Mouse (Mus musculus): ENCODE measurements around the gene H2-M10.6. TPM values are rescaled to one million over a fixed set of nuclear protein-coding genes. Genes with fewer than 3 reads are reported as not detected.

H2-M10.6 gene
- total and polyA plus RNA-seq, 3 experiments: not detected

DNA sequence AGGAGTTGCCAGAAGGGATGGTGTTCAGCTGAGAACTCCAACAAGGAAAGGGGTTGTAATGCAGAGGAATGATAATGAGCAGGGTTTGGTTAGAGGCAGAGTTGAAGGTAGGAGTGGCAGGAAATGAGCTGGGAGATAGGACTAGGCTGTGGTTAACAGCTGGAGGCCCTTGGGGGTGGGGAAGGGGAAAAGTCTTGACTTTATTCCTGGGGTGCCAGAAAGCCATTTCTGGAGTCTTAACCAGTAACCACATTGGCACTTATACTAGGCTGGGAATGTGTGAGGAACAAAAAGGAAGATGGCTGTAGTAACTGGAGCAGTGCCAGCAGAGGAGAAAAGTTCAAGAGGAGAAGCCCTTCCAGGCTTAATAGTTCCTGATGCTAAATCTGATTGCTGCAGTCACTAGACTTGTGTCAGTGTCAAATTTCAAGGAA lies 32.3 kb downstream of the H2-M10.6 start:
- Histone ChIP-seq H3K27ac (ENCODE audit: control insufficient read depth, low read depth, low read length) (peak overlapping the region; percentile 56), H3K9ac (ENCODE audit: control insufficient read depth, low read depth, low read length, poor library complexity, severe bottlenecking) (no peak overlapping the region)

DNA sequence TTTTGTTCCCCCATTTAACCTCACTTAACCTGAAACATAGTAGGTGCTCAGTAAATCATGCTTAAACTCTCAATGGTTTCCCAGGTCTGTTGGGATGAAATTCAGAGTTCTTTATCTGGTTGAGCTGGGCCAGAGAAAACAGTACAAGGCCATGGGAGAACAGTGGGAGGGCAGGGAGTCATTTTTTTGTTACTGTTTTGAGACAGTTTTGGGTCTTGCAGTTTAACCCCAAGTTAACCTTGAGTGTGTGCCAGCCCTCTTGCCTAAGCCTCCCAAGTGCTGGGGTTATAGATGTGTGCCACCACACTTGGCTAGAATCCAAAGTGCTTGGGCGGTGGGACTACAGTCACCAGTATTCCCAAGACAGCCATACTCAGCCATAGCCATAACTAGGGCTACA lies 32.8 kb downstream of the H2-M10.6 start:
- peak overlapping the region; percentile 56 for H3K27ac ChIP-seq (ENCODE audit: control insufficient read depth, low read depth, low read length)
- H3K27me3 ChIP-seq (ENCODE audit: control insufficient read depth in 1 of 2, insufficient read depth in 2 of 2, low read length in 2 of 2): no peaks in the 10 kb centered on the region
- no peak for DNase-seq (ENCODE audit: low read depth, low spot score)
- H3K4me3 ChIP-seq (ENCODE audit: control insufficient read depth in 1 of 2, insufficient read depth in 1 of 2, low read depth in 2 of 2, low read length in 2 of 2): no peak overlapping the region
- no peaks in the 10 kb centered on the region for H3K79me2 ChIP-seq (ENCODE audit: control insufficient read depth, insufficient read depth, low read length, poor library complexity)
- H3K9ac ChIP-seq (ENCODE audit: control insufficient read depth, low read depth, low read length, poor library complexity, severe bottlenecking): no peak overlapping the region
- peaks cover 19 to 27% of the 10 kb centered on the region in 2 experiments for H3K4me1 ChIP-seq (ENCODE audit: control insufficient read depth in 1 of 2, insufficient read depth in 2 of 2, low read length in 2 of 2)
- peaks cover 0 to 30% of the 10 kb centered on the region in 2 experiments; a peak in 2 of 4 replicates for H3K36me3 ChIP-seq (ENCODE audit: control insufficient read depth in 1 of 2, insufficient read depth in 2 of 2, low read length in 2 of 2)
- no peak for TF ChIP-seq POLR2AphosphoS5 (IDR thresholded peaks at IDR 0.05; ENCODE audit: borderline replicate concordance, low read depth, low read length)
- TF ChIP-seq NRF1 (IDR thresholded peaks at IDR 0.05; ENCODE audit: insufficient read depth, low read depth, low read length, poor library complexity, severe bottlenecking): no peak
- TF ChIP-seq EP300 (IDR thresholded peaks at IDR 0.05; ENCODE audit: low read depth in 1 of 2, low read length in 2 of 2): 0 out of 4 replicates have a peak, but pooled peaks of 1 of the 2 experiments have one; percentile 0
- no peak for TF ChIP-seq E2F4 (IDR thresholded peaks at IDR 0.05; ENCODE audit: borderline replicate concordance, low read depth, low read length)
- TF ChIP-seq POLR2AphosphoS2 (IDR thresholded peaks at IDR 0.05; ENCODE audit: low read length): no peak
- TF ChIP-seq JUND (IDR thresholded peaks at IDR 0.05; ENCODE audit: low read depth, low read length): no peak
- TF ChIP-seq ZC3H11A (IDR thresholded peaks at IDR 0.05; ENCODE audit: low read depth, low read length): no peak
- TF ChIP-seq ZKSCAN1 (IDR thresholded peaks at IDR 0.05; ENCODE audit: low read depth, low read length): peak; percentile 55; the same call in 1 of the 2 replicates
- no peak for TF ChIP-seq POLR2A (IDR thresholded peaks at IDR 0.05; ENCODE audit: control insufficient read depth in 1 of 2, insufficient read depth in 1 of 2, low read depth in 1 of 2, low read length in 2 of 2, poor library complexity in 1 of 2)
- TF ChIP-seq MXI1 (IDR thresholded peaks at IDR 0.05; ENCODE audit: low read depth, low read length): no peak
- 0 out of 2 replicates have a peak, but pooled peaks have one; percentile 4 for TF ChIP-seq RCOR1 (IDR thresholded peaks at IDR 0.05; ENCODE audit: low read depth, low read length)
- no peak for TF ChIP-seq GABPA (IDR thresholded peaks at IDR 0.05; ENCODE audit: low read depth, low read length)
- TF ChIP-seq RAD21 (IDR thresholded peaks at IDR 0.05; ENCODE audit: low read depth, low read length): no peak
- TF ChIP-seq NELFE (IDR thresholded peaks at IDR 0.05; ENCODE audit: low read depth, low read length): no peak
- TF ChIP-seq TCF12 (IDR thresholded peaks at IDR 0.05; ENCODE audit: low read depth, low read length): peak; percentile 13; the same call in 1 of the 2 replicates
- TF ChIP-seq BHLHE40 (IDR thresholded peaks at IDR 0.05; ENCODE audit: borderline replicate concordance, low read depth, low read length): no peak
- no peaks in the 10 kb centered on the region for H3K9me3 ChIP-seq (replicated peaks; ENCODE audit: insufficient read depth, low read length)

More for the DNA sequence above, 32.3 kb downstream of the H2-M10.6 start:
- H3K79me2 ChIP-seq (ENCODE audit: control insufficient read depth, insufficient read depth, low read length, poor library complexity): no peaks in the 10 kb centered on the region
- H3K9me3 ChIP-seq (replicated peaks; ENCODE audit: insufficient read depth, low read length): no peaks in the 10 kb centered on the region
- H3K4me3 ChIP-seq (ENCODE audit: control insufficient read depth in 1 of 2, insufficient read depth in 1 of 2, low read depth in 2 of 2, low read length in 2 of 2): no peak overlapping the region
- peaks cover 0 to 30% of the 10 kb centered on the region in 2 experiments; a peak in 2 of 4 replicates for H3K36me3 ChIP-seq (ENCODE audit: control insufficient read depth in 1 of 2, insufficient read depth in 2 of 2, low read length in 2 of 2)
- TF ChIP-seq JUND (IDR thresholded peaks at IDR 0.05; ENCODE audit: low read depth, low read length): no peak
- peak; percentile 30; the same call in 1 of the 2 replicates for TF ChIP-seq SIN3A (IDR thresholded peaks at IDR 0.05; ENCODE audit: low read length)
- 0 out of 2 replicates have a peak, but pooled peaks have one; percentile 13 for TF ChIP-seq TAL1 (IDR thresholded peaks at IDR 0.05; ENCODE audit: low read length)
- TF ChIP-seq GATA1 (IDR thresholded peaks at IDR 0.05; ENCODE audit: low read depth, low read length): peak; percentile 66
- 0 out of 2 replicates have a peak, but pooled peaks have one; percentile 40 for TF ChIP-seq TCF12 (IDR thresholded peaks at IDR 0.05; ENCODE audit: low read depth, low read length)
- TF ChIP-seq RCOR1 (IDR thresholded peaks at IDR 0.05; ENCODE audit: low read depth, low read length): 0 out of 2 replicates have a peak, but pooled peaks have one; percentile 22
- TF ChIP-seq EP300 (IDR thresholded peaks at IDR 0.05; ENCODE audit: low read depth in 1 of 2, low read length in 2 of 2): peak; percentile 36 to 69; a peak in 2 of 4 replicates
- peak; percentile 83 for TF ChIP-seq ETS1 (IDR thresholded peaks at IDR 0.05; ENCODE audit: low read depth, low read length)
- no peak for TF ChIP-seq ZMIZ1 (IDR thresholded peaks at IDR 0.05; ENCODE audit: low read depth, low read length)
- TF ChIP-seq TBP (IDR thresholded peaks at IDR 0.05; ENCODE audit: low read depth, low read length): 0 out of 2 replicates have a peak, but pooled peaks have one; percentile 32
- DNase-seq (ENCODE audit: low read depth, low spot score): peak; percentile 67
- H3K4me1 ChIP-seq (ENCODE audit: control insufficient read depth in 1 of 2, insufficient read depth in 2 of 2, low read length in 2 of 2): peaks cover 19 to 27% of the 10 kb centered on the region in 2 experiments
- no peaks in the 10 kb centered on the region for H3K27me3 ChIP-seq (ENCODE audit: control insufficient read depth in 1 of 2, insufficient read depth in 2 of 2, low read length in 2 of 2)

Measured in MEL (cell line).